Mouse (Mus musculus) liver, embryonic 12.5 days (tissue): ENCODE measurements around the gene Rab5c. TPM values are rescaled to one million over a fixed set of nuclear protein-coding genes. Genes with fewer than 3 reads are reported as not detected.

Experiments
- ATAC-seq: fragments of 200-750 bp; cut with Nextera tagmentation; 2 replicates; pipeline ENCODE4 v1.8.0; 2017; ENCODE audit warnings: moderate number of reproducible peaks, mild to moderate bottlenecking, moderate library complexity
- H3K27ac ChIP-seq: fragments of 300-500 bp; sonication (generic); 2 replicates; pipeline ENCODE4 v1.5.1; 2016; ENCODE audit warnings: mild to moderate bottlenecking
- H3K27me3 ChIP-seq: fragments of 300-500 bp; sonication (generic); replicated peaks from 2 replicates; pipeline ENCODE4 v1.6.1; 2016; ENCODE audit warnings: mild to moderate bottlenecking, moderate library complexity
- H3K36me3 ChIP-seq: fragments of 300-500 bp; sonication (generic); 2 replicates; pipeline ENCODE4 v1.6.1; 2016; ENCODE audit warnings: mild to moderate bottlenecking, moderate library complexity
- H3K4me1 ChIP-seq: fragments of 300-500 bp; sonication (generic); 2 replicates; pipeline ENCODE4 v1.6.1; 2016
- H3K4me2 ChIP-seq: fragments of 300-500 bp; sonication (generic); 2 replicates; pipeline ENCODE4 v1.6.1; 2016; ENCODE audit warnings: mild to moderate bottlenecking, moderate library complexity
- H3K4me3 ChIP-seq: fragments of 300-500 bp; sonication (generic); 2 replicates; pipeline ENCODE4 v1.5.1; 2016; ENCODE audit warnings: mild to moderate bottlenecking, moderate library complexity
- H3K9ac ChIP-seq: fragments of 300-500 bp; sonication (generic); 2 replicates; pipeline ENCODE4 v1.6.1; 2016; ENCODE audit warnings: mild to moderate bottlenecking, moderate library complexity
- H3K9me3 ChIP-seq: fragments of 300-500 bp; sonication (generic); replicated peaks from 2 replicates; pipeline ENCODE4 v1.6.1; 2016; ENCODE audit warnings: mild to moderate bottlenecking, moderate library complexity
- whole genome bisulfite sequencing: fragments of 180-500 bp; shearing (Covaris S2); methylation state at CpG from one replicate; pipeline ENCODE4 v1.1.7; 2016; ENCODE audit not compliant: insufficient replicate concordance; 5-methylcytosine and 5-hydroxymethylcytosine counted together
- polyA plus RNA-seq: library from polyadenylated mRNA; unstranded; fragments of >200 nt; fragmentation: Nextera tagmentation; extraction: Ambion mirVana; gene quantifications from 2 replicates; pipeline ENCODE4 v1.2.1, GENCODE M21; 2016

The Rab5c gene
- polyA plus RNA-seq, 1 experiment from 2014 or later = 18.1 TPM

DNA sequence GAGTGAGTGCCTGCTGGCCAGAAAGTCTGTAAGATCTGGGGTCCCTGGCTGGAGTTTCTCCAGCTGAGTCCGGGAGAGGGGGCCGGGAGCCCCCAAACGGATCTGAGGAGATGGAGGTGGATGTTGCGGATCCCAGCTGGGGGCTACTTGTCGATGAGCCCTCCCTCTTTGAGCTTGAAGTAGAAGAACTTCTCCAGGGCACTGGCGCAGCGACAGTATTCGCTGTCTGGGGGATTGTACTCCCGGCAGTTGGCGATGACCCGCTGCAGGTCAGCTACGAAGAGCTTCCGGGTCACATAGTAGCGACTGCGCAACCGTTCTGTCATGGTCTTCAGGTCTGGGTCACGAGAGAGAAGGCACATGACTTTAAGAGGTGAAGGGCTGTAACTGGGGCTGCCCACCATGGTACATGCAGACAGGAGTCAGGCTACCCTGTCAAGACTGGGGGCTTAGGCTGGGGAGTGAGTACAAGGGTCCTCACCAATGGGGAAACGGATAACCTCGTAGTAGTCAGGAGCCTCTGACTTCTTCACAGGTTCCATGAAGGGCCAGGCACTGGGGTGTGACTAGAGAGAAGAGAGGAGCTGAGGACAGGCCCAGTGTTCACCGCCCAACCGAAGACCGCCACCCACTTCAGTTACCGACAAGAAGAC is 32.8 kb downstream of the Rab5c start:
- Histone ChIP-seq H3K4me3 (no peak overlapping the region), H3K36me3 (peaks cover 58% of the 10 kb centered on the region), H3K4me1 (peaks cover 35% of the 10 kb centered on the region), H3K9me3 (no peaks in the 10 kb centered on the region), H3K27ac (no peak overlapping the region), H3K9ac (no peak overlapping the region), H3K4me2 (no peak overlapping the region), H3K27me3 (no peaks in the 10 kb centered on the region)
- ATAC-seq = no peak
- WGBS = 86% methylated on average over 23 of the region's 23 CpGs

GRCm38 (mm10) chr11:100703851-100704531 is 34.0 kb downstream of the Rab5c start, which contains the start of gene Dhx58:
Gene Dhx58, minus strand, starts transcription at chr11:100704271.
- Histone ChIP-seq H3K9ac (0 out of 2 replicates have a peak within 1 kb of the TSS, but pooled peaks have one; percentile 8), H3K4me3 (peak within 1 kb of the TSS; percentile 43), H3K4me2 (peak within 1 kb of the TSS; percentile 57), H3K9me3 (no peaks in the 10 kb centered on the region), H3K4me1 (peaks cover 35% of the 10 kb centered on the region), H3K27ac (no peak within 1 kb of the TSS), H3K36me3 (peaks cover 45% of the 10 kb centered on the region), H3K27me3 (no peaks in the 10 kb centered on the region)
- WGBS = 53% methylated on average over 7 of the region's 7 CpGs
- no peak for ATAC-seq

- 54% methylated on average over 11 of the region's 11 CpGs for WGBS
- peak overlapping the region; percentile 57 for H3K4me2 ChIP-seq
- H3K4me3 ChIP-seq = peak overlapping the region; percentile 43; the same call in 1 of the 2 replicates
- H3K9me3 ChIP-seq = no peaks in the 10 kb centered on the region
- H3K9ac ChIP-seq = 0 out of 2 replicates have a peak overlapping the region, but pooled peaks have one; percentile 8
- no peaks in the 10 kb centered on the region for H3K27me3 ChIP-seq
- no peak for ATAC-seq
- H3K27ac ChIP-seq = no peak overlapping the region
- H3K36me3 ChIP-seq = peaks cover 39% of the 10 kb centered on the region
- H3K4me1 ChIP-seq = peaks cover 35% of the 10 kb centered on the region
These were observed 34.6 kb downstream of the Rab5c start for GRCm38 (mm10) chr11:100703366-100703765.

DNA sequence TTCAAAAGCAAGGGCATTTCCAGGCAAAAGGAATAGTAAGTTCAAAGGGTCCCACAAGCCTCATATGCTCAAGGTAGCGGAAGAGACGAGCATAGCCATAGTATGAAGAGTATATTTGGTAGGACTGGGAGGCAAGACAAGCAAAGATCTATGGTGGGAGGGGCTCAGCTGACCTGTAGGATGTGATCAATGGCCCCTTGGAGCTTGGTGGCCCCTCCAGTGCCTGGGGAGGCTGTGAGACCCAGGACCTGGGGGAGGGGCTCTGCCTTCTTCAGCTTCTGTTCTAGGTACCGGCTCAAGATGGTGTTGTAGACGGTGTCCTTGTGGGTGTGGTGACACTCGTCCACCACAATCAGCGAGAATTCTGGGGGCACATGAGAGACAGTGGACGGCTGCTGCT is 35.1 kb downstream of the Rab5c start:
- Histone ChIP-seq H3K4me3 (peak overlapping the region; percentile 43), H3K36me3 (peaks cover 35% of the 10 kb centered on the region), H3K27me3 (no peaks in the 10 kb centered on the region), H3K9ac (peak overlapping the region; percentile 9; the same call in 1 of the 2 replicates), H3K4me1 (peaks cover 35% of the 10 kb centered on the region), H3K9me3 (no peaks in the 10 kb centered on the region), H3K27ac (no peak overlapping the region), H3K4me2 (peak overlapping the region; percentile 57)
- 31% methylated on average over 7 of the region's 7 CpGs for WGBS
- ATAC-seq = no peak

DNA sequence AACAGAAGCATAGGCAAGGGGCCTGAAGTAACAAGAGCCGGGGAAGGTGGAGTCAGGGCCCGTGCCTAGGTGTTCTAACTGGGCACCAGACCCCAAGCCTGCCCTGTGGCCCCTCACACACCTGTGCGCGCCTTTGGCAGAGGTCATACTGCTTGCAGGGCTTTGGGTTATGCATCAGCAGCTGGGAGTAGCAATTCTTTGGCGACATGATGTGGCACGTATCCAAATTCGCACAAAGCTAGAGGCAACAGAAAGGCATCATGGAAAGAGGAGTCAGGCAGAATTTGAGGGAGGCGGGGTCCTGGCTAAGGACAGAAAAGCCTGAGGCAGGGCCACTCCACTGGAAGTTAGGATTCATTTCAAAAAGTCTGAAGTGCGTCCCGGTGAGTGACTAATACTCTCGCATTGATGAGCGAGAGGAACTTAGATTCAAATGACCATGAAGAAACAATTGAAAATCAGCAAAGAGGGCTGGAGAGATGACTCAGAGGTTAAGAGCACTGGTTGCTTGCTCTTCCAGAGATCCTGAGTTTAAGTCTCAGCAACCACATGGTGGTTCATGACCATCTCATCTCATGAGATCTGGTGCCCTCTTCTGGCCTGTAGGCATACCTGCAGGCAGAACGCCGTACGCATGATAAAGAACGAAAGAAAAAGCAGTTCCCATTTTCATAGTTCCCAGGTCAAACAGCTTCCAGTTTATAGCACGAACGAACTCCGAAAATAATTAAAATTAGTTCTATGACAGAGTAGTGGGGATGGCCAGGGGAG is 35.7 kb downstream of the Rab5c start:
- peak overlapping the region; percentile 9; the same call in 1 of the 2 replicates for H3K9ac ChIP-seq
- no peaks in the 10 kb centered on the region for H3K27me3 ChIP-seq
- 39% methylated on average over 19 of the region's 19 CpGs for WGBS
- H3K4me2 ChIP-seq = peak overlapping the region; percentile 57
- H3K27ac ChIP-seq = no peak overlapping the region
- peaks cover 28% of the 10 kb centered on the region for H3K36me3 ChIP-seq
- no peak for ATAC-seq
- peak overlapping the region; percentile 43 for H3K4me3 ChIP-seq
- H3K9me3 ChIP-seq = no peaks in the 10 kb centered on the region
- peaks cover 35% of the 10 kb centered on the region for H3K4me1 ChIP-seq

DNA sequence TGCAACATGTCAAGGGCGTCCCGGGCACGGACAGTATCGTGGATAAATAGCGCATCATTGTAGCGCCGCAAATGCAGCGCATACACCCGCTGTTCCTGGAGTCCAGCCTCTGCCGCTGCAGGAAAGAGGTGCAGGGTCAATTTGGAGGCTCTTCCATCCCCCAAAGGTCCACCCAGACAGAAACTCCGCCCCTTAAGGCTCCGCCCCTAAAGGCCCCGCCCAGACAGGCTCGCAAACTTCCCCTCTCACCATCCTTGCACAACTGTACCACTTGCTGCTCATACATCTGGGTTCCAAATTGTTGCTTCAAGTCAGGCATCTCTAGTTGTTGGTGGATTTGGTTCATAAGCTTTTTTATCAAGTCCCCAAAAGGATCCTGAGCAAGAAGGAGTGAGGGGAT is 36.7 kb downstream of the Rab5c start:
- Histone ChIP-seq H3K9me3 (no peaks in the 10 kb centered on the region), H3K9ac (no peak overlapping the region), H3K27me3 (no peaks in the 10 kb centered on the region), H3K36me3 (peaks cover 19% of the 10 kb centered on the region), H3K4me1 (peaks cover 35% of the 10 kb centered on the region), H3K4me2 (peak overlapping the region; percentile 59), H3K27ac (no peak overlapping the region), H3K4me3 (peak overlapping the region; percentile 31)
- WGBS = 6% methylated on average over 14 of the region's 14 CpGs
- peak; percentile 54 for ATAC-seq

- Histone ChIP-seq H3K9me3 (no peaks in the 10 kb centered on the region), H3K4me2 (peak overlapping the region; percentile 59), H3K4me3 (no peak overlapping the region), H3K36me3 (peaks cover 13% of the 10 kb centered on the region), H3K4me1 (peaks cover 35% of the 10 kb centered on the region), H3K9ac (no peak overlapping the region), H3K27ac (no peak overlapping the region), H3K27me3 (no peaks in the 10 kb centered on the region)
- WGBS = 74% methylated on average over 3 of the region's 3 CpGs
- no peak for ATAC-seq
These were observed 37.3 kb downstream of the Rab5c start for GRCm38 (mm10) chr11:100700710-100701109.

DNA sequence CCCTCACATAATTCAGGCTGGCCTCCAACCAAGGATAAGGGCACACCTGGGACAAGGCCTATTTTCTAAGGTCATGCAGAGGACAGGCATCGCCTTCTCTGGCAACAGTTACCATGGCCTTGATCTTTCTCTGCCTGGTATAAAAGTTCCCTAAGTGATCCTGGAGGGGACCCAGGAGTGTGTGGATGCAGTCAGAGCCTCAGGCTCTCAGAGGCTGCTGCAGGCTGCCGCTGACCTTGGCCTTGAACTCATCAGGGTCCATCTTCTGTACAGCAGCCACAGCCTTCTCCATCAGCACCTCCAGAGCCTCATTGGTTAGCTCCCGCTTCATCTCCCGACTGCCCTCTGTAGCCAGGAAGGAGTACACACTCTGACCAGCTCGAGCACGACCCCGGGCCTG is 40.1 kb downstream of the Rab5c start:
- Histone ChIP-seq H3K27ac (no peak overlapping the region), H3K4me1 (peaks cover 21% of the 10 kb centered on the region), H3K9ac (no peak overlapping the region), H3K27me3 (peaks cover 13% of the 10 kb centered on the region), H3K4me2 (no peak overlapping the region), H3K9me3 (no peaks in the 10 kb centered on the region), H3K4me3 (no peak overlapping the region), H3K36me3 (no peaks in the 10 kb centered on the region)
- WGBS = 68% methylated on average over 7 of the region's 7 CpGs
- no peak for ATAC-seq

DNA sequence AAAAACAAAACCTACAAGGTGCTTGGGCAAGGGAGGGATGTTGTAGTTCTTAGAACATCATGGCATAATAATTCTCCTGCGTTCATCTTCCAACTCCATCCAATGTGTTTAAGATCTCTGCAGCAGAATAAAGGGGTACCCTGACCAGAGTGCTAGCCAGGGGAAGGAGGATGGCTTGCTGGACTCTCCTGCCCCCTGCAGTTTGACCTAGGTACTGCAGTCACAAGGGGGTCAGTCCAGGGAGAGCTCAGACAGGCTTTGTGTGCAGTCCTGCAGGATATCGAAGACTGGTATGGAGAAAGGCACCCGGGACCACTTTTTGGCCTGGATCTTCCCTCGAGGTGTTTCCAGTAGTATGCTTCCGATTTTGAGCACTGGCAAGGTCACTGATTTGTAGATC is 43.1 kb downstream of the Rab5c start:
- H3K4me1 ChIP-seq = peaks cover 13% of the 10 kb centered on the region
- H3K4me2 ChIP-seq = no peak overlapping the region
- WGBS = 33% methylated on average over 5 of the region's 5 CpGs
- no peak overlapping the region for H3K4me3 ChIP-seq
- peaks cover 43% of the 10 kb centered on the region for H3K27me3 ChIP-seq
- no peak overlapping the region for H3K9ac ChIP-seq
- H3K27ac ChIP-seq = no peak overlapping the region
- no peaks in the 10 kb centered on the region for H3K9me3 ChIP-seq
- no peak for ATAC-seq
- H3K36me3 ChIP-seq = no peaks in the 10 kb centered on the region

- no peak for ATAC-seq
- H3K4me2 ChIP-seq = no peak overlapping the region
- H3K4me1 ChIP-seq = peaks cover 13% of the 10 kb centered on the region
- no peak overlapping the region for H3K9ac ChIP-seq
- WGBS = 41% methylated on average over 5 of the region's 5 CpGs
- no peak overlapping the region for H3K27ac ChIP-seq
- H3K36me3 ChIP-seq = no peaks in the 10 kb centered on the region
- H3K9me3 ChIP-seq = no peaks in the 10 kb centered on the region
- no peak overlapping the region for H3K4me3 ChIP-seq
- peaks cover 48% of the 10 kb centered on the region for H3K27me3 ChIP-seq
These were observed 44.9 kb downstream of the Rab5c start for GRCm38 (mm10) chr11:100693154-100693553.

- H3K27me3 ChIP-seq = peaks cover 51% of the 10 kb centered on the region
- no peaks in the 10 kb centered on the region for H3K9me3 ChIP-seq
- WGBS = 1% methylated on average over 23 of the region's 23 CpGs
- H3K27ac ChIP-seq = no peak within 1 kb of the TSS
- ATAC-seq = no peak
- H3K36me3 ChIP-seq = no peaks in the 10 kb centered on the region
- H3K4me1 ChIP-seq = peaks cover 13% of the 10 kb centered on the region
- H3K4me3 ChIP-seq = peak within 1 kb of the TSS; percentile 35
- H3K4me2 ChIP-seq = peak within 1 kb of the TSS; percentile 69
- 0 out of 2 replicates have a peak within 1 kb of the TSS, but pooled peaks have one; percentile 37 for H3K9ac ChIP-seq
These were observed 45.8 kb downstream of the Rab5c start, which contains the start of gene Zfp385c for GRCm38 (mm10) chr11:100692164-100692616. Gene Zfp385c, minus strand, starts transcription at chr11:100692455.
